Mouse (Mus musculus): ENCODE data around the gene Notch2.

GRCm38 (mm10) chr3:98060981-98061660 lies 47.8 kb downstream of the Notch2 start:
- TF ChIP-seq CTCF (IDR thresholded peaks at IDR 0.05; ENCODE audit: control insufficient read depth, insufficient read depth, insufficient replicate concordance, low read depth, low read length): no peak
- TF ChIP-seq POLR2A (IDR thresholded peaks at IDR 0.05; ENCODE audit: control insufficient read depth, low read depth, low read length): no peak

All from testis, adult 2 months (tissue).